Mouse (Mus musculus): Measurements from ENCODE around the gene Slc35f1. TPM values are rescaled to one million over a fixed set of nuclear protein-coding genes. Genes with fewer than 3 reads are reported as not detected.

Gene Slc35f1
- not detected in 2 replicates for total RNA-seq (2017)

DNA sequence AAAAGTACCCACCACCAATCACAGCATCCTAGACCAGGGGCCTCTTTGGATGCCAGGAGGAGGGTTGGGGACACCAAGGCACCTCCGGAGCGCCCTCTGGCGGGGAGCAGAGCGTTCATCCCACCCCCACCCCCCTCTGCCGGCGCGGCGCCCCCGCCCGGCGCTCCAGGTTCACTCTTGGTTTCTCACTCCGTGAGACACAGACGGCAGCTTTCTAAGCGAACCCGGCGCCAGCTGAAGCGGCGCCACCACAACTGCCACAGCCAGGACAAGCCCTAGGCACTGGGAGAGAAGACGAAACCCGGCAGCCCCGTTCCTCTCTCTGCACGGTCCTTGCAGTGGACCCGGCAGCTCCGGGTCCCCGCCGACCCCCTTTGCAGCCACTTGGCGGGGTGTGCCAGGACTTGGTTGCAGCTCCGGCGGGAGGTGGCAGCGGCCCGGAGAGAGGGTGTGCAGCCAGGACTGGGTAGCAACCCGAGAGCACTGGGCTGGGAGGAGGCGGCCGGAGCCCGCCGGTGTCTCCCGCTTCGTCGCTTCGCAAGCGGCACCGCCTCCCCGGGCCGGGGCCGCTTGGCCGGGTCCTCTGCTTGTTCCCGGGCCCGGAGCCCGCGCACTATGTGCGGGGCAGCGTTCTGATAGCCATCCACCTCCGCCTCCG, at the start of gene Slc35f1:
Gene Slc35f1, plus strand, starts transcription at position 200 of the 658 bp plus-strand sequence.
- ATAC-seq (replicated peaks in 1 of 2; ENCODE audit: insufficient read depth in 1 of 2, low FRiP score in 2 of 2, low TSS enrichment in 1 of 2, low read depth in 1 of 2, poor library complexity in 2 of 2, severe bottlenecking in 2 of 2) = peak; percentile 51 to 64

DNA sequence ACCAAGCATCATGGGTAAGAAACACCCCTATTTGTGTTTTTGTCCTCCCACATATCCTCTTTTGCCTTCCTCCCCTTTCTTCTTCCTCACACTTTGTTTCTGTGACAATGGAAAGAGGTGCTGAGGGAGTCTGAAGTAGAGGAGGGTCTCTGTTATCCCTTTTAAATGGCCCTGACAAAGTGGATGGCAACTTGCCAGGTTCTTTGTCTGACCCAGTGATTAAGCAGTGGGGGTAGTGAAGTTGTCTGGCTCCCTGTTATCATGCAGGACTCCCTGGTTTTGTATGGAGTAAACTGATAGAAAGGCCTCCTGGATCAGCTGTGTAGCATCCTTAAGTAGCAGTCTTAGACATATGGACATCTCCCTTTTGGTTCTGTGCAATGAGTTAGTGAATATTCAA, 19.1 kb upstream of the Slc35f1 start:
- no peak for ATAC-seq (replicated peaks in 1 of 2; ENCODE audit: insufficient read depth in 1 of 2, low FRiP score in 2 of 2, low TSS enrichment in 1 of 2, low read depth in 1 of 2, poor library complexity in 2 of 2, severe bottlenecking in 2 of 2)

DNA sequence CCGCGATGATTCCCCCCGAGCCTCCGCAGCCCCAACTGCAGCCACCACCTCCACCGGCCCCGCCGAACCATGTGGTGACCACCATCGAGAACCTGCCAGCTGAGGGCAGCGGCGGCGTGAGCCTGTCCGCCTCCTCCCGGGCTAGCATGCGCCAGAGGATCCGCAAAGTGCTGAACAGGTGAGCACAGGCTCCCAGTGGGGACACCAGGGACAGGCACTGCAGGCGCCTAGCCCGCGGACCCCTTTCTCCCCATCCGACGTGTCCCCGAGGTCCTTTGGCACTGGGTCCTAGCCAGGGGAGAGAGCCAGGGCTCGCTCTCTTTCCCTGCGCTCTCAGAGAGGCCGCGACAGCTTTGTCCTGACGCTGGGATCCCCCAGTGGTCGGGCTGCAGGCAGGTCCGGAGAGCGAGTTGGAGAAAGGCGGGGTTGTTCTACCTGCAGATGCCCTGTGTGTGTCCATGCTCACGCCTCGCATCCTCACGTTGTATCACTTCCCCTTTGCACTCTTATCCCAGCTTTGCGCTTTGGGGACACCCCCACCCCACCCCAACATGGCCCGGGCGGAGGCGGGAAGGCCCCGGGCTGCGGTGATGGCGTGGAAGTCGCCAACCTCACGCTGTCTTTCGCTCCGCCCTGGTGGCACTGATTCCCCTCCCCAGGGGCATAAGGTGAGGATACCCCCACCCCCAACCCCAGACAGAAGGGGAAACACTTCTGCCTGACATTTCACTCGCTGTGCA, 829 bp downstream of the Slc35f1 start:
- ATAC-seq (replicated peaks in 1 of 2; ENCODE audit: insufficient read depth in 1 of 2, low FRiP score in 2 of 2, low TSS enrichment in 1 of 2, low read depth in 1 of 2, poor library complexity in 2 of 2, severe bottlenecking in 2 of 2) = peak; percentile 31 to 35; a peak in 3 of 4 replicates

DNA sequence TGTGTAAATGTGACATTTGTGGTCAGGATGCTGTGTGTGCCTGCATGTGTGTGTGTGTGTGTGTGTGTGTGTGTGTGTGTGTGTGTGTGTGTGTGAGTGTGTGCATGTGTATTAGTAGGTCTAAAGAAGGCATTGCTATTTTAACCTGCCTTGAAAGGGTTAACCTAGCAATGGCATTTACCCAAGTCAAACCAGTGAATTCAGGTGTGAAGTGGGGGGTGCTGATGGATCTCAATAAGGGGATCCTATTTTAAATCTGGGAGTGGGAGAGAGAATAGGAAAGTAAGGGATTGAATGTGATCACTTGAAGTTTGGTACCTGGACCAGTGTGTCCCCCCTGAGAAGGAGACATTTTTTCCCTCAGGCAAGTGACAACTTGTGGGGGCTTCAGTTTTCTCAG, 13.4 kb downstream of the Slc35f1 start:
- ATAC-seq (replicated peaks in 1 of 2; ENCODE audit: insufficient read depth in 1 of 2, low FRiP score in 2 of 2, low TSS enrichment in 1 of 2, low read depth in 1 of 2, poor library complexity in 2 of 2, severe bottlenecking in 2 of 2) = no peak

DNA sequence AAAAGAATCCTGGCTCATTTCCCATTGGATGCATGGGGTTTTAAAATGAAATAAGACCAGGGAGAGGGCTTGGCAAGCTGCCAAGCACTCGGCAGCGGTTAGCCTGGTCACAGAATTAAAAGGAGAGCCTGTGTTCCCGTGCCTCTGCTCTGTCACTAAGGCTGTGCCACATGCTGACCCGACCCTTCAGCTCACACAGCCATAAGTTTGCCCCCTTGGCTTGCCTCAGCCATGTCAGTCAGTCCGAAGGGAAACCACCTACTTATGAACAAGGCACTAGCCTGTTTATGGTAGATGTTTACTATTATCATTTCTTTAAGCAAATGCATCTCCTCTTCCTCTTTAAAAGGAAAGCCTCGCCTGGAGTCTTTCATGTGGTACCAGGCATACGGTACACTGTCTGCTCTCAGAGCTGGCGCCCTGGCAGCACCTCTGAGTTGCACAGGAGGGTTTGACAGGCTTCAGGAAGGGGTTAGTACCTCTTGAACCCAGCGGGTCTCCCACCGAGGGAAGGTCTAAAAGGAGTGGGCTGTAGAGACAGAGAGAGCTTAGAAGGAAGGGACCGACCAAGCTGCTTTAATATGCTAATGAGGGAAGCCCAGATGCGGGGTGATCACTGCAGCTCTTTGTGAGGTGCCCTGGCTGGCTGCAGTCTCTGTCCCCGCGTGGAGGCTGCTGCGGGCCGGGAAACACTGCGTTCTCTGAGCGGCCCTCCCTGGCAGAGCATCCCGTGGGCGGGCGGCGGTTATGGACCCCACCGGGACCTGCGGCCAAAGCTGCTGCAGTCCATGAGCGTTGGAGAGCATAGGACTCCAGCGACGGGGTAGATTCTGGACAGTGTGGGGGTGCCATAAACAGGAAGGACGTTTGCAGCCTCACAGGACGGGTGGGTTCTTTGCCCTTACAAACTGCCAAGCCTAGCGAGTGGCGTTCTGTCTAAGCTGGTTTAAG, 14.0 kb downstream of the Slc35f1 start:
- peak; percentile 59 to 68 for ATAC-seq (replicated peaks in 1 of 2; ENCODE audit: insufficient read depth in 1 of 2, low FRiP score in 2 of 2, low TSS enrichment in 1 of 2, low read depth in 1 of 2, poor library complexity in 2 of 2, severe bottlenecking in 2 of 2)

DNA sequence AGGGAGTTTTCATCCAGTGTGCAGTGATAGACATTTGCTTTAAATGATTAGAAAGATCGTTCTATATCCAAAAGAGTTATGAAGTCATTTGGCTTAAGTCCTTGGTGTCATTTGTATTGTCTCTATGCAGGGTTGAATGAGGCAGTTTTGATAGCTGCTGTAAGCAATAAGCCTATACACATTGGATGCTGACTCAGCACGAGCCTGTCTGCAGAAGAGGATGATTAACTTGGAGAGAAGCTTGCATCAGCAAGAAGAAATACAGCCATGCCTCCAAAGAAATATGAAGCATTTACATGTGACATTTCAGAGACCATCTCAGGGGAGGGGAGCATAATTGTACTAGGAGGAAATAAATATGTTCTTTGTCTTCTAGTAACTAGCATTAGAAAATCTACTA, 19.1 kb downstream of the Slc35f1 start:
- ATAC-seq (replicated peaks in 1 of 2; ENCODE audit: insufficient read depth in 1 of 2, low FRiP score in 2 of 2, low TSS enrichment in 1 of 2, low read depth in 1 of 2, poor library complexity in 2 of 2, severe bottlenecking in 2 of 2) = no peak

DNA sequence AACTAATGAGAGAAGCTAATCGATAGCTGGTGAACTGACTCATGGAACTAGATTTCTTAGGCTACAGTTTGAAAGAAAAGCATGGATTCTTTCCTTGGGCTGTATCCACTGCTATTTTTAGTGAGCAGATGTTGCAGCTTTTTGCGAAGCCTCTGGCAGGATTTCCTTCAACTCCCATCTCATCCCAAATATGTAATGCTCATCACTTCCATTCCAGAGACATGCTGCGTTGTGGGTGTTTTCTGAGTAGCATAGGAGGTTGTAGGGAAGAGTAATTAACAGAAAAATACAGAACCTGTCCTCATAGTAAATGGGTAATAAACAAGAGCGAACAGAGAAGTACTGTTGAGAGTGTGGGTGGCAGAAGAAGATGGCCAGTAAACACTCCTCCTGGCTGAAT, 21.8 kb downstream of the Slc35f1 start:
- ATAC-seq (replicated peaks in 1 of 2; ENCODE audit: insufficient read depth in 1 of 2, low FRiP score in 2 of 2, low TSS enrichment in 1 of 2, low read depth in 1 of 2, poor library complexity in 2 of 2, severe bottlenecking in 2 of 2) = no peak

DNA sequence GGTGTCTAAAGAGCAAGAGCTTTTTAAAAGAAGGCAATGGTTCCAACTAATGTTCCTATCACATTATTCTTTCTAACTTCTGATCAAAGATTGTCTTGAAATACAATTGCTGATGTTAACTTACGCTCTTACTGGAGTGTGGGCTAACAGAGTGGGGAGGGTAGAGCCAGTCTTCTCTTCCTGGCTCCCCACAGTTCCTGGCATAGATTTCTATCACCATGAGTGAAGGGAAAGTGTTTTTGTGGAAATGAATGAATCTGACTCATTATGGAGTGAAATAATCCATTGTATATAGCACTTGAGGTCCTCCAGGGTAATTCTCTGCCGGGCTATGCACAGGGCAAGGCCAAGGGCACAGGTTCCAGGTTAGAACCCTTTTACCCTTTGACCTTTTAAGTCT, 24.2 kb downstream of the Slc35f1 start:
- ATAC-seq (replicated peaks in 1 of 2; ENCODE audit: insufficient read depth in 1 of 2, low FRiP score in 2 of 2, low TSS enrichment in 1 of 2, low read depth in 1 of 2, poor library complexity in 2 of 2, severe bottlenecking in 2 of 2) = no peak

DNA sequence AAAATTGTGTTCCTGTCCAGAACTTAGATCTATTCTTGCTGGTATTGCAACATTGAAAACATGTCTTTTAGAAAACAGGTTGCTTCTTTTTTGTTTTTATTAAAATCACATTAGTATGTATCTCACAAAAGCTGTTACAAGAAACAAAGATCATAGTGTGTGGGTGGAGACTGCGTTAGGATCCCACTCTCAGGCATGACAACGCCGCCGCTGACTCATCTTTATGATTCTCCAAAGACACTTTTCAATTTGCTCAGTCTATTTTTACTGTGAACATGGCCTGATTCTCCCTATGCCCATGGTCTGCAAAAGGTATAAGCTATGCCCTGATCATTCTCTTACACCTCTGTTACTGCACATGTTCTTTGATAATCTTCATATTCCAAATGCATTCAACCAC, 24.8 kb downstream of the Slc35f1 start:
- ATAC-seq (replicated peaks in 1 of 2; ENCODE audit: insufficient read depth in 1 of 2, low FRiP score in 2 of 2, low TSS enrichment in 1 of 2, low read depth in 1 of 2, poor library complexity in 2 of 2, severe bottlenecking in 2 of 2) = no peak

DNA sequence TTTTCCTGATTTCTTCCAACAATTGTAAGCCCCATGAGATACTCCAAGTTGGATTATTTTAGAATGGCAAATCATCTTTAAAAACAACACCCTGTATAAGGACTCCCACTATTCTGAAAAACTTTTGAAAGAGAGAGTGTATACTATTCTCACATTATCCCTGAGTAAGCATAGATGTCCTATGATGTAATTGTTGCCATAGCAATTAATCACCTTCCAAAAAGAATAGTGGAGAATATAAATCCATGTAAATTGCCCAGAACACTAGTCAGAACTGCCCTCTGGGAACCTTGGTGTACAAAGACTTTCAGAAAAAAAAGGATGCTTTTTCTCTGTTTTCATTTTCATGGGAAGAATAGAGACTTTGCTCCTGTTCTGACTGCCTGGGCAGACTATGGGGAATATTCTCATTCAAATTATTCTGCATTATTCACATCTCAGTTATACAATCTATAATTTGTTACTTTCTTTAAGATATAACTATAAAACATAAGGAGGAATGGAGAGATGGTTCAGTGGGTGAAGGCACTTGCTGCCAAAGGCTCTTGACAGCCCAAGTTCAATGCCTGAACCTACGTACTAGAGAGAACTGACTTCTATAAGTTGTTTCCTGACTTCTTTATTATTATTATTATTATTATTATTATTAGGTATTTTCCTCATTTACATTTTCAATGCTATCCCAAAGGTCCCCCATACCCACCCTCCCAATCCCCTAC, 28.0 kb downstream of the Slc35f1 start:
- no peak for ATAC-seq (replicated peaks in 1 of 2; ENCODE audit: insufficient read depth in 1 of 2, low FRiP score in 2 of 2, low TSS enrichment in 1 of 2, low read depth in 1 of 2, poor library complexity in 2 of 2, severe bottlenecking in 2 of 2)

DNA sequence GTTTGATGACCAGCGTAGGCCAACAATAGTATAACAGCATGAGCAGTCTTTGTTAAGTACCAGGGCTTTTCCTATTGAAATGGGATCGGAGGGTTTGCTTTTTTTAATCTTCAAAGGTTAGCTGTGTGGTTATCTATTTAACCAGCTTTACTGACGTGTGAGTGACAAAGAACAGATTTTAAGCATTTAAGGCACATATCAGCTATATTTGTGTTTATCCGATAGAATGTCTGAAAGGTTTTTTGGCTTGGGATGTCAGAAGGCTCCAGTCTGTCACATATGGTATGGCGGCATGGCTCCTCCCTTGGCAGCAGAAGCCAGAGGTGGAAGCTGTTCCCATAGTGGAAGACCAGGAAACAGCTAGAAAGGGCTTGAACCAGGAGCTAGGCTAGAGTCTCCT, 36.3 kb downstream of the Slc35f1 start:
- ATAC-seq (replicated peaks in 1 of 2; ENCODE audit: insufficient read depth in 1 of 2, low FRiP score in 2 of 2, low TSS enrichment in 1 of 2, low read depth in 1 of 2, poor library complexity in 2 of 2, severe bottlenecking in 2 of 2) = no peak

DNA sequence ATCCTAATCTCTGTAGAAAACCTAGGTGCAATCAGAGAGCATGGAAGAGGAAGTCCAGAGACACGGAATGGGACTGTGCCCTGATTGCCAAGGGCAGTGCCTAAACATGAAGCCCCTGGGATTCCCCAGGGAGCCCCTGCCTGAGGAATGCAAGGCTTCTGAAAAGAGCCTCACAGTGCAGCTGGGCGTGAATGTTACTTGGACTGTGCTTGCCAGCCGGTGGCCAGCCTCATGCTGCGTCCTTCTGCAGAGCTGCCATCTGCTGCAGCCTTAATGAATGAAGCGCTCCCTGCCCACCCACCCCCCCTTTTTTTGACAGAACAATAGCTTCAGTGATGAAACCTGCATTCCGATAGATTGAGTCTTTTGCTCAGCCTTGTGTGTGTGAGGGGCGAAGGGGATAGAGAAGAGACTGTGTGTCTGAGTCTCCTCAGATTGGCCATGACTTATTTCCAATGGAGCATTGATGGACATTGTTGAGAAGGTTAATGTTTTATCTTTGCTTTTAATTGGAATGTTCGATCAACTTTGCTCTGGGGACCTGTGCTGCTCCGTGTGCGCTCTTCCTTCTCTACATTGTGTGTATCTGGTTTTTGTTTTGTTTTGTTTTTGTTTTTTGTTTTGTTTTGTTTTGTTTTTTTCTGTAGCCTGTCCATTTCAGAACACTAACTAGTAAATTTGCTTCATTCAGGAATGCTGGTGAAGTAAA, 52.5 kb downstream of the Slc35f1 start:
- 0 out of 4 replicates have a peak, but pooled peaks of 1 of the 2 experiments have one; percentile 22 for ATAC-seq (replicated peaks in 1 of 2; ENCODE audit: insufficient read depth in 1 of 2, low FRiP score in 2 of 2, low TSS enrichment in 1 of 2, low read depth in 1 of 2, poor library complexity in 2 of 2, severe bottlenecking in 2 of 2)

DNA sequence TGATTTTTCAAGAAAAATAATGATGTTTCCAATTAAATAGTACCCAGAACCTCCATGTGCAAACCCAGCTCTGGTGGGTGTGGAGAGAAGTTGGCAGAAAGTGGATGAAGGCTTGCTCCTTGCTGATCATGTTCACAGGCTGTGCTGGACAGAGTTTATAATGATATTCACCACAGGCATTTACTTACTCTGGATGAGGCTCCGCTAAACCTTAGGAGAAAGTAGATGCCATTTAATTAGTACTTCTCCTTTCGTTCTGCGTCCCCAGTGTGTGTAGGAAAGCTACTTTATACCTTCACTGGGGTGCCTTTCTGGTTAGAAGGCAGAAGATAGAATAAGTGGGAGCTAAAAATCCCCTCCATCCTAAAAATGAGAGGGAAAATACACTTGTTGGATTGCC, 53.5 kb downstream of the Slc35f1 start:
- no peak for ATAC-seq (replicated peaks in 1 of 2; ENCODE audit: insufficient read depth in 1 of 2, low FRiP score in 2 of 2, low TSS enrichment in 1 of 2, low read depth in 1 of 2, poor library complexity in 2 of 2, severe bottlenecking in 2 of 2)

DNA sequence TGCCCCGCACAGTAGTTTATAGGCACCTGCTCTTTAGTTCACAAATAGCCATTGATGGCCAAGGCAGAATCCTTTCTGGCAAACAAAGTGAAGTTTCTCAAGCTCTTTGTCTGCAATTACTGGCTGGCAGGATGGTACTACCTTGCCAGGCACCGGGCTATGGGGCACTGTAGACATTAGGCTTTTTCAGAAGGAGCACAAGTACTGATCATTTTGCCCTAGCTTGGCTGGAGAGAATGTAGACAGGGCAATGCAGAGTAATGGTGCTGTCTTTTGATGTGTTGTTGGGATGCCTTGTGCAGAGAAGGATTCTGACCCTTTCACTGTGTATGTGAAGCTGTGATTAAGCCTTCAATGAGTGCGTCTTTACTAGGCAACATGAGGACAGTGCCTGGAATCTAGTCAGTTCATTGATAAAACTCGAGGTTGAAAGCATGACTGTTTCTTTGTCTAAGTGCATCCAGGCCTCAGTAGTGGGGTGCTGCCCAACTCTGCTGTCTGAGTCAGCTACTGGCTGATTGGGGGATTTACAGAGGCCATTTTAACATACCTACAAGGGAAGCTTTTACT, 57.8 kb downstream of the Slc35f1 start:
- ATAC-seq (replicated peaks in 1 of 2; ENCODE audit: insufficient read depth in 1 of 2, low FRiP score in 2 of 2, low TSS enrichment in 1 of 2, low read depth in 1 of 2, poor library complexity in 2 of 2, severe bottlenecking in 2 of 2) = no peak

DNA sequence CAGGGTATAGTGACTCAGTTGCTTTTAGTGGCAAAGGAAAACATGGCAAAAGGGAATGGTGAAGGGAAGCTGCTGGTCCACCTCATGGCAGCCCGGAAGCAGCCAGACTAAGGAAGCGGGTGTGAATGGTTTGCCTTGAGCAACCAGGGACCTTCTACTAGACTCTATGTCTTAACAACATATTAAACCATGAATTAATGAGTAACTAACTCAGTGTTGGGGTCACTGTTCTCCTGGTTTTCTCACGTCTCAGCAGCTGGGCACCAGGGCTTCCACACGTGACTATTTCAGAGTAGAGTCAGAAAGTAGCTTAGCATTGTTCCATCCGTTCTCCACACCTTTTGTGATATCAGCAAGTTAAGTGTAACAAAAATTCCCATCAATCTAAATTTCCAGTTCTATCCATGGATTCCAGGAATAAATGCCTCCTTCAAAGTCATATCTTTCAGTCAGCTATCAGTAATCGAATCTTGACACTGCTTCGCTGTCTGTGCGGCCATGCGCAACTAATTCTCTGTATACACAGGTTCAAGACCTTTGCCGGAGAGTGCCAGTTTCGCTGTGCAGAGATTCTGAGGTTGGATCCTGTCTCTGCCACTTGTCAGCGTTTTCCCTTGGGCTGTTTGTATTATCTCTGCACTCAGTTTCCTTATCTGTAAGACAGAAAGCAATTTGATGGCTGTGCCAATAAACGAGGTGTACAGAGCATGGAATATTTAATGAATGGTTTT, 65.8 kb downstream of the Slc35f1 start:
- ATAC-seq (replicated peaks in 1 of 2; ENCODE audit: insufficient read depth in 1 of 2, low FRiP score in 2 of 2, low TSS enrichment in 1 of 2, low read depth in 1 of 2, poor library complexity in 2 of 2, severe bottlenecking in 2 of 2) = no peak

All from hematopoietic stem cell, adult 5-6 weeks (primary cell).